Mouse (Mus musculus) neutrophil, adult 5-6 weeks (primary cell): ENCODE data around the gene Zc3h12c. TPM values are rescaled to one million over a fixed set of nuclear protein-coding genes. Genes with fewer than 3 reads are reported as not detected.

Source experiments
- ATAC-seq: fragments of 151-379, 151-347 bp; 2 replicates; pipeline ENCODE4 v1.8.0; 2017; ENCODE audit warnings: mild to moderate bottlenecking, moderate TSS enrichment; ENCODE audit not compliant: insufficient number of reproducible peaks, poor library complexity, low FRiP score, severe bottlenecking; ENCODE audit errors: extremely low read depth
- total RNA-seq: library from RNA; stranded (forward); fragments of 200-1000 nt; gene quantifications from 2 replicates; pipeline ENCODE4 v1.2.3, GENCODE M21; 2017

Gene Zc3h12c
- total RNA-seq, 1 experiment from 2014 or later, result 0.93 TPM

GRCm38 (mm10) chr9:52110738-52111137 lies 57.6 kb downstream of the Zc3h12c start:
- ATAC-seq, result no peak

- no peak for ATAC-seq
These were observed 61.2 kb downstream of the Zc3h12c start for GRCm38 (mm10) chr9:52107161-52107560.

- ATAC-seq, result no peak
These were observed 62.9 kb downstream of the Zc3h12c start for GRCm38 (mm10) chr9:52105423-52105822.

- ATAC-seq, result no peak
These were observed 64.2 kb downstream of the Zc3h12c start for GRCm38 (mm10) chr9:52104225-52104615.

GRCm38 (mm10) chr9:52103448-52104224 lies 64.7 kb downstream of the Zc3h12c start:
- no peak for ATAC-seq

- ATAC-seq, result no peak
These were observed 66.1 kb downstream of the Zc3h12c start for GRCm38 (mm10) chr9:52102060-52102844.

- no peak for ATAC-seq
These were observed 67.9 kb downstream of the Zc3h12c start for GRCm38 (mm10) chr9:52100426-52100825.

- ATAC-seq, result peak; percentile 64
These were observed 69.8 kb downstream of the Zc3h12c start for GRCm38 (mm10) chr9:52098600-52098999.

- no peak for ATAC-seq
These were observed 71.0 kb downstream of the Zc3h12c start for GRCm38 (mm10) chr9:52097386-52097785.

- no peak for ATAC-seq
These were observed 72.7 kb downstream of the Zc3h12c start for GRCm38 (mm10) chr9:52095666-52096065.

GRCm38 (mm10) chr9:52094471-52094980 lies 73.8 kb downstream of the Zc3h12c start:
- no peak for ATAC-seq

- no peak for ATAC-seq
These were observed 74.4 kb downstream of the Zc3h12c start for GRCm38 (mm10) chr9:52094016-52094415.

GRCm38 (mm10) chr9:52093108-52093507 lies 75.3 kb downstream of the Zc3h12c start:
- no peak for ATAC-seq

- ATAC-seq, result no peak
These were observed 76.1 kb downstream of the Zc3h12c start for GRCm38 (mm10) chr9:52092311-52092710.

- no peak for ATAC-seq
These were observed 76.6 kb downstream of the Zc3h12c start for GRCm38 (mm10) chr9:52091752-52092151.

GRCm38 (mm10) chr9:52082414-52082813 lies 86.0 kb downstream of the Zc3h12c start:
- no peak for ATAC-seq

GRCm38 (mm10) chr9:52081979-52082378 lies 86.4 kb downstream of the Zc3h12c start:
- no peak for ATAC-seq

GRCm38 (mm10) chr9:52077692-52078091 lies 90.7 kb downstream of the Zc3h12c start:
- no peak for ATAC-seq

GRCm38 (mm10) chr9:52076089-52076488 lies 92.3 kb downstream of the Zc3h12c start:
- no peak for ATAC-seq

GRCm38 (mm10) chr9:52072202-52072601 lies 96.2 kb downstream of the Zc3h12c start:
- no peak for ATAC-seq
